Mouse (Mus musculus) cortical plate, adult 2 months (tissue): ENCODE measurements around the gene Cxcl14. TPM values are rescaled to one million over a fixed set of nuclear protein-coding genes. Genes with fewer than 3 reads are reported as not detected.

Experiments used
- H3K27ac ChIP-seq: fragments of 200-500 bp; 2 replicates; pipeline ENCODE4 v1.5.1; 2012; ENCODE audit warnings: low read length, control low read depth, inconsistent platforms; ENCODE audit not compliant: insufficient read depth
- H3K4me1 ChIP-seq: fragments of 200-500 bp; 2 replicates; pipeline ENCODE4 v1.6.1; 2011; ENCODE audit warnings: low read length; ENCODE audit not compliant: control insufficient read depth, insufficient read depth
- H3K4me3 ChIP-seq: fragments of 200-500 bp; 2 replicates; pipeline ENCODE4 v1.5.1; 2011; ENCODE audit warnings: mild to moderate bottlenecking, low read length, control low read depth; ENCODE audit not compliant: insufficient read depth
- CTCF ChIP-seq: fragments of 200-500 bp; IDR thresholded peaks from 2 replicates; pipeline ENCODE4 v1.5.1; 2011; ENCODE audit warnings: mild to moderate bottlenecking, control low read depth, low read length; ENCODE audit not compliant: insufficient read depth; ENCODE audit errors: extremely low read depth
- POLR2A ChIP-seq: fragments of 200-500 bp; IDR thresholded peaks from 2 replicates; pipeline ENCODE4 v1.6.1; 2011; ENCODE audit warnings: mild to moderate bottlenecking, low read length, control low read depth; ENCODE audit not compliant: insufficient read depth; ENCODE audit errors: extremely low read depth
- polyA plus RNA-seq: library from polyadenylated mRNA; depleted of rRNA; stranded (reverse); fragments of >200 nt; gene quantifications from 2 replicates; pipeline ENCODE4 v1.2.3, GENCODE M21; 2012

Cxcl14 gene
- polyA plus RNA-seq, 1 experiment, result 155 TPM

DNA sequence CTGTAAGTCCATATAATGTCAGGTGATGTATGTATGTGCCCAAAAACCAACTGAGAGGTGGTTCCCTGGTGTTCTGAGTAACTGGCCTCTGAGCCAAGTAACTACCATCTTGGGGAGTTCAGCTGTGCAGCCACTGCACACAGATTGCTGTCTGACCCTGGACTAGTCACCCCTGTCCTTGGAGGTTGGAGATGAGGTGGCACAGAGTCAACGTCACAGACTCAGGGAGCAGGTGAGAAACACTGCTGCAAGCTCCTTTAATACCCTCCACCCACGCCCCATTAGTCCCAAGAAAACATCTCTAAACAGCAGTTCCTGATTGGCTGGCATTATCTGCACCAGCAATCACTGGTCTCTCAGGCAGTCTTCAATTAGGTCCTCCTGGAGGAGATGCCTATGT lies 21.2 kb downstream of the Cxcl14 start:
- TF ChIP-seq POLR2A (no peak), CTCF (no peak)
- Histone ChIP-seq H3K27ac (no peak overlapping the region), H3K4me1 (no peaks in the 10 kb centered on the region), H3K4me3 (no peak overlapping the region)

DNA sequence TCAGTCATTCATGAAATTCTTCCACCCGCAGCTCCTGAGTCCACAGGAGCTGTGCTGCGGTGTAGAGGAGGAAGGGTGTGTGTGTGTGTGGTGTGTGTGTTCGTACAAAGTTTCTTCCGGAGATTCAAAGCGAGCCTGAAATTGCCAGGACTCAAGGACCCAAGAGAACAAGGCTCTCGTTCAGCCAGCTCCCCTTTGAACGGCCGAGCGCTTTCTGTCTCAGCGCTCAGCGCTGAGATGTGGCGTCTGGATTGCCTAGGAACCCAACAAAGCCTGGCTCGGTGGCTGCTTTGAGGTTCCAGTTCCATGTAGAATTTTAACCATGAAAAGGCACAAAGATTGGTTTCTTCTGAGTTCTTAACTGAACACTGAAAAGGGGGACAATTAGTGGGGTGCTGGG lies 26.2 kb downstream of the Cxcl14 start:
- H3K27ac ChIP-seq, result no peak overlapping the region
- no peak overlapping the region for H3K4me3 ChIP-seq
- TF ChIP-seq CTCF (no peak), POLR2A (no peak)
- H3K4me1 ChIP-seq, result no peaks in the 10 kb centered on the region; the same call in 1 of the 2 replicates

DNA sequence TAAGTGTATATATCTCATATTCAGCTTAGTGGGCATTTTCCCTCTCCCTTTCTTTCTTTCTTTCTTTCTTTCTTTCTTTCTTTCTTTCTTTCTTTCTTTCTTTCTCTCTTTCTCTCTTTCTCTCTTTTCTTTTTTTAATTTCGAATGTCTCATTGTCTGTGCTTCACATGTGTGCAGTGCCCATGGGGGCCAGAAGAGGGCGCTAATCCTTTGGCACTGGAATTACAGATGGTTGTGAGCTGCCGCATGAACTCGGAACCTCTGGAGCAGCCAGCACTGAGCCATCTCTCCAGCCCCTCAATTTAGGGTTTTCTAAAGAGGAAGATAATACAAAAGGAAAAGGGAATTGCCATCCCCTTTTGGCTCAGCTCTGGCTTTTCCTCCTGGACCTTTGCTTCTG lies 29.0 kb downstream of the Cxcl14 start:
- no peak for TF ChIP-seq POLR2A
- no peak for TF ChIP-seq CTCF
- Histone ChIP-seq H3K4me3 (no peak overlapping the region), H3K4me1 (no peaks in the 10 kb centered on the region; the same call in 1 of the 2 replicates), H3K27ac (no peak overlapping the region)

DNA sequence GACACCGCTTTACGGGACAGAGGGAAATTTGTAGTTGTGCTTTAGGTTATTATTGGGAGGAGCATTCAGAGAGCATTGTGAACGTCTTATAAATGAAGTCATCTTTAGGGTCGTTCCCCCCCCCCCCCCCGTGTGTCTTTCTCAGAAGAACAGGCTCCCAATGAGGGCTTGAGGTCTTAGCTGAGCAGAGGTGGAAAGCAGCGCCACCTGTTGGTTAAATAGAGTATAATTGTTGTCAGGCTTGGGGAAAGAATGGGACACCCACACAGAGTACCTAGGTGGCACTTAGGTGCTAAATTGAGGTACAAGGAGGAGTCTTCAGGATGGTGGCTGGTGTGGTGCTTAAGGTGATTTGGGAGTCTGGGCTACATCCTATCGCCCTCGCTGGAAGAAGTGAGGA lies 29.9 kb downstream of the Cxcl14 start:
- TF ChIP-seq POLR2A (no peak), CTCF (peak; percentile 60)
- Histone ChIP-seq H3K4me1 (no peaks in the 10 kb centered on the region; the same call in 1 of the 2 replicates), H3K27ac (no peak overlapping the region), H3K4me3 (no peak overlapping the region)

DNA sequence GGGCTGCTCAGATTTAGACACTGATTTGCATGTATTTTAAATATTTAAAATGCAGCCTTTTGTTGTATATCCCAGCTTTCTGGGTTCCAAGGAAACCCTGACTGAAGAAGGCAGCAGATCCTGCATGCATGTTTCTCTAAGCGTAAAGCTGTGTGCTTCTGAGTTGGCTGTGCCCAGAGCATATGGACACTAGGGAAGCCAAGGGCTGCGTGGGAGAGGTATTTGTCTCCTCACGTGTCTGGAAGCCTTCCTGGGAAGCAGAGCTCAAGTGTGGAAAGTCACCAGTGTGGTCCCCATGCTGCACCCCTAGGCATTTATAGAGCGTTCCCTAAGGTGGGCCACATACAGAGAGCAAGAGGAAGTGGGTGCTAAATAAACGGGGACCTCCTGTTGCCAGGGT lies 30.7 kb downstream of the Cxcl14 start:
- Histone ChIP-seq H3K4me1 (no peaks in the 10 kb centered on the region; the same call in 1 of the 2 replicates), H3K4me3 (no peak overlapping the region), H3K27ac (no peak overlapping the region)
- TF ChIP-seq CTCF, result no peak
- TF ChIP-seq POLR2A, result no peak

DNA sequence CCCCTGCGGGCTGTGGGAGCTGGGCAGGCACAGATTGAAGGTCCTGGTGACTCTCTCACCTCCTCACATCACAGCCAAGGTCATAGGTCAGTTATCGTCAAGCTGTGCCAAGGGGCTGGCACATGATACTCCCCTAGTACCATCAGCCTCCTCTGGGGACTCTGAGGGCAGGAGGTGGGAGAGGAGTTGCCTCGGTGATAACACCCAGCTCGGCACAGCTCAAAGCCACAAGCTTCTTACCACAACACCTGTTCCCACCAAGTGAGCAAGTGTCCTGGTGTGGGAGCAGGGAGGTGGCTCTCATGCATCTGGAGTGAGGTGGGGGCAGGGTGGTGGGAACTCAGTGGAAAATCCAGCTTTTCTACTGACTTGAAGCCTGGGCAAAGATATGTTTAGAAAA lies 34.1 kb downstream of the Cxcl14 start:
- no peak for TF ChIP-seq POLR2A
- TF ChIP-seq CTCF, result no peak
- Histone ChIP-seq H3K4me1 (no peaks in the 10 kb centered on the region; the same call in 1 of the 2 replicates), H3K4me3 (no peak overlapping the region), H3K27ac (no peak overlapping the region)

DNA sequence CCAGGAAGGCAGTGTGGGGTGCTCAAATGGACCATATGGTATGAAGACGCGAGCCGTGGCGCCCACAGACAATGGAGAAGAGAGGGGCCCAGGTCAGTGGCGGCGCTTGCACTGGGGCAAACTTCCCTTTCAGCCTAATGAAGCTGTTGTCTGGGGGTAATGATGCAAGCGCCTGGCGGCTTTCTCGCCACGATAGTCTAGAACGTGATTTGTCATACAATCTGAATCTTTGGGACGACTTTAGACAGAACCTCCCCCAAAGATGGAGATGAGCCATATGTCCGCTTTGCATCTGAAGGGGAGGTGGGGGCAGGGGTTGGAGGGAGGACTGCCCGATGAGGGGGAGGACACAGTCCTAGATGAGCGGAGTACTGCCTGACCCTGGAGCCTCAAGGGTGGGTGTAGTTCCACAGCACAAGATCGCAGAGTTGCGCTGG lies 36.0 kb downstream of the Cxcl14 start:
- Histone ChIP-seq H3K27ac (no peak overlapping the region), H3K4me1 (no peaks in the 10 kb centered on the region), H3K4me3 (no peak overlapping the region)
- TF ChIP-seq POLR2A, result no peak
- TF ChIP-seq CTCF, result no peak

DNA sequence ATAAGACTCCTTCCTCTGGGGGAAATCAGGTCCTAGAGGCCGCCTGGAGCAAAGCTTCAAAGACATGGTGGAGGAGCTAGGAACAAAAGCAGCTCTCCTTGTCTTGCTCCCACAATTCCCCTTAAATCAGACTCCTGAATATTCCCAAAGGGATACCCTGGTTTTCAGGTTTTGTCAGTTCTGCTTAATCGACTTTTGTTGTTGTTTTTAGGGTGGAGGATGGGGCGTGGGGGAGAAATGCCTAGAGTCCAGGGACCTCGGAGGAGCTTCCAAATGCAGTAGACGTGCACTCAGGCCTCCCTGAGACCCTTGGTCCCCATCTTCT lies 36.5 kb downstream of the Cxcl14 start:
- Histone ChIP-seq H3K4me3 (no peak overlapping the region), H3K4me1 (no peaks in the 10 kb centered on the region), H3K27ac (no peak overlapping the region)
- TF ChIP-seq CTCF, result no peak

DNA sequence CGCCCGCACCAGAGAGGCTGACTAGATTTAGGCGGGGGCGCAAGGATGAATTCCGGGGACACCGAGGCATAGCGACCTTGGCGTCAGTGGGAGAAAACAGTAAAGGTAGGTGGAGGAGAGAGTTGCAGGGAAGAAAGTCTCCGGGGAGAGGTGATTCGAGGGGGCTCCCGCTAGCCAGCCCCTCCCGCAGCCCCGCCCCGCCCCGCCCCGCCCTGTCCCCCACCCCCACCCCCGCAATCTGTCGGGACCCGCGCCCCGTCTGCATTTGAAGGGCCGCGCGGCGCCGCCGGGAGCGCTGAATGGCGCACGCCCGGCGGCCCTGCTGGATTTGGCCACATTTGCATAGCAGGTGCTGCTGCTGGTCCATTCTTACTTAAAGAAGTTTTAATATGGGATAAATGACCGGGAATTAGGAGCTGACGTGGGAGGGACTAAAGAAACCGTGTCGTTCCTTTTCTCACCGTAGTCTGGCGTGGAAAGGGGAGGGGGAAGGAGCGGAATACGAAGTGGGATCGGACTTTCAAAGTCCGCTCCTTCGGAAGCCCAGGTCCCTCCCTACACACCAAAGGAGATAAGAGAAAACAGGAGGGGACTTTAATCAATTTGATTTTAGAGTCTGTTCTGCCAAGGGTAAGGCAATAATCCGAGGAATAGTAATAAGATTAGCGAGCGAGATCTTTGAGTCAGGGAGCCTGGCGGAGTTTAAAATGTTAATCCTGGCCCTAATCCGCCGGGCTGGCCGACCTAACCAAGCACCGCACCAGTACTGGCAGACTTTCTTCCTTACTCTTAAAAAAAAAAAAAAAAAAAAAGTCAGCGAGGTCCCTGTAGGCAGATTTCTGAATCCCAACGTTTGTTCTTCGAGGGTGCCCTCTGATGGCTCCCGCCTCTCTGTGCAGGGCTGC lies 37.1 kb downstream of the Cxcl14 start:
- TF ChIP-seq CTCF (peak; percentile 20; the same call in 1 of the 2 replicates), POLR2A (no peak)
- no peak overlapping the region for H3K27ac ChIP-seq
- no peak overlapping the region for H3K4me3 ChIP-seq
- no peaks in the 10 kb centered on the region for H3K4me1 ChIP-seq

DNA sequence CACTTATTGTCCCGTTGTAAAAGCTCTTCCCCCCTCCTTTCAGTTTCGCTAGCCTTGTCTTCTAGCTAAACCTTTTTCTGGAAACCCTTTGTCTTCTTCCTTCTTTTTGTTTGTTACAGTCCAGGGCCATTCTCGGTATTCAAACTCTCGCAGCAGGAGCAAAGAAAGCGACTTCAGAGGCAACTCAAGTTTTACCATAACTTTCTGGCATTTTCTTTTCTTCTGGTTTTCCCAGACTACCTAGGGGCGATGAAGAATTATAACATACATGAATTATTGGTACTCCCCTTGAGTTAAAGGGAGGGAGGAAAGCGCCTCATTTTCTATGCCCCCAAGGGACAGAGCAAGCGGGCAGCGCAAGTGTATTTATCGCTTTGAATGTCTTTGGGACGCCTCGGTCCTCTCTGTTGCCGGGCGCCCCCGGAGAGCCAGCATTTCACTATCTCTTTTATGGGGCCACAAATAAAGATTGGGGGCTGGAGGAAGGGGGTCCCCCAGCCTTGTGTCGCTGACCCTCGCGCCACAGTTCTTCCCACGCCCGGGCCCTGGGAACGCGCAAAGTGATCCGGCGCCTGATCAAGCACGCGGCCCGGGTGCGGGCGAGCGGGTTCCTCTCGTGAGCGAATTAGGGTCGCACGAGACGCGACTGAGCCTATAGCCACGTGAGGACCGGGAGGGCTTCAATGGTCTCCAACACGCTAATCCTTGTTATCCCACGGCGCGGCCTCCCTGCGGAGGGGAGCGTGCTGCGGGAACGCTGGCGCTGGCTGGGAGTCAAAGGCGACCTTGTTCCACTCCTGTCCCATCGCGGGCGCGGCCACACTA lies 37.9 kb downstream of the Cxcl14 start:
- TF ChIP-seq CTCF (no peak), POLR2A (no peak)
- no peak overlapping the region for H3K4me3 ChIP-seq
- H3K4me1 ChIP-seq, result no peaks in the 10 kb centered on the region
- no peak overlapping the region for H3K27ac ChIP-seq
